Mouse (Mus musculus) central nervous system, embryonic 18 days (tissue): Measurements from ENCODE around the gene Cd2bp2. TPM values are rescaled to one million over a fixed set of nuclear protein-coding genes. Genes with fewer than 3 reads are reported as not detected.

ENCODE experiments used
- polyA plus RNA-seq: library from polyadenylated mRNA; depleted of rRNA; stranded (reverse); fragments of >200 nt; gene quantifications from 2 replicates; pipeline ENCODE4 v1.2.3, GENCODE M21; 2012; rRNA removed

The Cd2bp2 gene
- 112 and 116 TPM in 2 replicates for polyA plus RNA-seq

DNA sequence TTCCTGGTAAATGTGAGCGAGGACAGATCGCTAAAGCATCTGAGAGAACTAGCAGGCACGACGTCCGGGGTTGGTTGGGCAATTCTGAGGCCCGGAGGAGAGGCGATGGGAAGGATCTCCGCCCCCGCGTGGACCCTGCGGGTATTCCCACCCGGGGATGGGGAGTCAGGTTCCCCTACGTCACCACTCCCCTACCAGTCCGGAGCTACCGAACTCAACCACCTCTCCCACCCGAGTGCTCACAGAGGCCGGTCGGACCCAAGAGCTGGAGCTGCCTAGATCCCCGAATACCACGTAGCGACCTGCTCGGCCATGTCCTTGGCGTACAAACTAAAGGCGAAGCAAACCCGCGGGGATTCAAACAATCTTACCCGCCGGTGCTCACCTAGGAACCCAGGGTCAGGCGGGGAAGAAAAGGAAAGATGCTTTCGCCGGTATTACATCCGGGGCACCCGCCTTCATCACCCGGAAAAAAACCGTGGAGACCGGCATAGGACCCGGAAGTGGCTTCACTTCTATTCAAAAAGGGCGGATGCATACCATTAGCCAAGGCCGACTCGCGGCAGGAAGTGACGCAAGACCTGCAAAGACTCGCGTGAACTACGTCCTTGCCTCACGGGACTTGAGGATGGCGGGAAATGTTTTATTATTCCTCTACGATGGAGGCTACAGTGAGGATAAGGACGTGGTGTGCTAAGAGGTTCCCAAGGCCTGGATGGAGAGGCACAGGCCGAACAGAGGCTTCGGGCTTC lies at the start of gene Cd2bp2:
TSS of gene Cd2bp2 (minus strand) at position 507 of the 752 bp plus-strand sequence.

DNA sequence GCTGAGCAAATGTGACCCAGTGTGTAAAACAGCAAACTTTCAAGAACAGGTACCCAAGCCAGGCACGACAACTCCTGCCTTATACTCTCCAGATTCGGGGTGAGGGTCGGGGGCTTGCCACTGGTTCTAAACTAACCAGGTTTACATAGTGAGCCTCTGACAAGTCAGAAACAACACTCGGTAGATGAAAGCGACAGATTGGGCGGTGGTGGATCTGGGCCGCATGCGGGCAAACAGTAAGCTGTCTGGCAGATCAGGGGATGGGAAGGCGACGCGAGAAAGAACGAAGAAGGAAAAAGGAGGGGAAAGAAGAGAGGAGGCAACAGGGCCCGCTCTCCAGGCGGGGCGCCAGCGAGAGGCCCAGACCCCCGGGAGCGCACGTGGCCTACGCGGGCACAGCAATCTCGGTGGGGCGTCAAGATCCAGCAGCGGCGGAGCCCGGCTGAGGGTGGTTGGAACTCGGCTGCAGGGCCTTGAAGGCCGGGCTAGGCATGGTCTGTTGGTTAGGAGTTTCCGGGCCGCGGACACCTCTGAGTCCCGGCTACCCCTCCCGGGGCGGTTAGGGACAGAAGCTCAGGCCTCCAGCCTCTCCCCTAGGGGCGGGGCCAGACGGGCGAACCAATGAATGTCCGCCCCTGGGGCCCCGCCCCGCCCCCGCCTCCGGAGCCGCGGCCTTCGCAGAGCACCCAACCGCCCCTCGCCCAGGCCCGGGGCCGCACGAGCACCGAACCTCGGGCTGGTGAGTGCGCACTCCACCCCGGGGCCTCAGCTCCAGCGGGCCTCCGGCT lies 48.2 kb upstream of the Cd2bp2 start, which contains the start of gene Zfp771:
TSS of gene Zfp771 (plus strand) at position 405 of the 788 bp plus-strand sequence.

DNA sequence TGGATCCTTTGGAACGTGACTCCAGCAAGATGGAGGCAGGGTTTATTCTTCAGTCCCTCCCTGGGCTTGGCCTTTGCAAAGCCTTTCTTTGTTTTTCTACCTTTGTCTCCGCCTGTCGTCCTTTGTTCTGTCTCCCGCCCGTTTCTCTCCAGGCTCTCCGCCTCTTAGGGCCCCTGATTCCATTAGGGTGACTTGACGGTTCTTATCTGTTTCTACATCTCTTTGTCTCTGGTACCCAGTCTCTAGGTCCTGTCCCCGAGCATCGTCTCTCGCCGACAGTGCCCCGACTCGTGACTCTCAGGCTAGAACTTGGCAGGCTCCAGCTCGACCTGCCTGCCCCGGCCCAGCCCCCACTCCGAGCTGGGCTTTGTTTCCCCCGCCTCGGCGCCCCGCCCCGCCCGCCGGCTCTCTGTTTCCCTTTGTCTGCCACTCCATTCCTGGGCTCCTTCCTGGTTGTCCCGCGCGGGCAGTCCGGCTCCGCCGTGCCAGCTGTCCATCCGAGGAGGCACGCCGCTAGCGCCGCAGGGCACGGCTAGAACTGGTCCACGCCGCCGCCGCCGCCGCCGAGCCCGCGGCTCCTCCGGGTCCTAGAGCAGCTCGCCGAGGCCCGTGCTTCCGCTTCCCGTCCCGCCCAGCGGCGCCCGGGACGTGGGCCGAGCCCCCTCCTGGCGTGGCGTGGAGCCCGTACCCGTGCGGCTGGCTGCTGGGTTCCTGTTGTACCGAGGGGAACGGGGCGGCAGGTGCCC lies 36.9 kb upstream of the Cd2bp2 start, which contains the start of the genes Zfp553 and Sept1:
TSS of gene Zfp553 (plus strand) at position 440 of the 746 bp plus-strand sequence.
TSS of gene Sept1 (minus strand) at position 509 of the 746 bp plus-strand sequence.

DNA sequence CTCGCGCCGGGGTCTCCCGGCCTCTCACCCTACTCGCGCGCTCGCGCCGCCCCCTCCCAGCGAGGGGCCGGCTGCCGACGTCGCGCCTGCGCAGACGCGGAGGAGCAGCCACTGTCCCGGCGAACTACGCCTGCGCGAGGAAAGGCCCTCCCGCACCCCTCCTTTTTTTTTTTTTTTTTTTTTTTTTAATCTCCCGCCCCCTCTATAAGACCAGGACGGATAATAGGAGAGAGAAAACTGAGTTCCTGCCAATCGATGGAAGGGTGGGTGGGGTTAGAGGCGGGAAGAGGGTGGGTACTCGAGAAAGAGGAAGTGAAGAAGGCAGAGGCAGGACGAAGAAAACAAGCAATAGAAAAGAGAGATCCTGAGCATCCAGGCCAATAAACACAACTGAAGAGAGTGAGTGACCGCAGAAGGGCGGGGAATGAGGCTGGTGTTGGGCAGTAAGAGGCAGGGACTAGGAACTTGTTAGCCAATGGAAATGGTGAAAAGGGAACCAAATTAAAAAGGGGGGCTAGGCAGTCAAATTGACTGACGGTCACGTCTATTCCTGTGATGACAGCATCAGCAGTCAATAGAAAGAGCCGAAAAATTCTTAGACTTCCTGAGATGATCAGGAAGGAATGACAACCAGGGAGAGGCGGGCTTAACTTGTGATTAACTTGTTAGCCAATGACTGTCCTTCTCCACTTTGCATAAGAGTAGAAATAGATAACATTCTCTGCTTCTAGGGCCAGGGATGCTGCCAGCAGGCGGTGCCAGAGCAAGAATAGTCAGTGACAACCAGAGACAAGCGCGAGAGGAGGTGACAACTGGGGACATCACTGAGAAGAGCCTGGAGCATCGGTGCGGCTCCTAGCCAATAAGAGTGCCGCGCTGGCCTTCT lies 12.9 kb upstream of the Cd2bp2 start, which contains the start of gene Mylpf:
TSS of gene Mylpf (plus strand) at position 338 of the 886 bp plus-strand sequence.

DNA sequence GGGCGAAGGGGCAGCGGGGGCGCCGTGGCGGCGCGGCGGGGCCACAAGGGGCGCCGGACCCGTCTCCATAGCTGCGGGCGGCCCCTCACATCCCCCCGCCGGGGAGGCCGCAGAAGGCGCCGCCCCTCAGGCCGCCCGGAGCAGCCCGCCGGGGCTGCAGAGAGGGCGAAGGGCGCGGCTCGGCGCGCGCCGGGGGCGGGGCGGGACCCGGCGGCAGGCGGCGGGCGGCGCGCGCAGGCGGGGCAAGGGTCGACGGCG lies 12.4 kb upstream of the Cd2bp2 start, which contains the start of gene Tbc1d10b:
TSS of gene Tbc1d10b (minus strand) at position 174 of the 258 bp plus-strand sequence.

Other genes starting within 250 kb of the Cd2bp2 start
- 29.9 TPM in 2 replicates for gene Asphd1, start 246.5 kb downstream of the Cd2bp2 start, polyA plus RNA-seq
- gene Sez6l2, start 245.5 kb downstream of the Cd2bp2 start, polyA plus RNA-seq = 94.9 and 108 TPM in 2 replicates
- gene Cdipt, start 220.1 kb downstream of the Cd2bp2 start, polyA plus RNA-seq = 150 and 151 TPM in 2 replicates
- 0.73 and 1.1 TPM in 2 replicates for gene Cdiptos, start 220.0 kb downstream of the Cd2bp2 start, polyA plus RNA-seq
- 4.1 and 4.6 TPM in 2 replicates for gene Mvp, start 181.4 kb downstream of the Cd2bp2 start, polyA plus RNA-seq
- 0.98 and 1.4 TPM in 2 replicates for gene Pagr1b, start 179.6 kb downstream of the Cd2bp2 start, polyA plus RNA-seq
- 9.1 and 18.9 TPM in 2 replicates for gene Pagr1a, start 178.7 kb downstream of the Cd2bp2 start, polyA plus RNA-seq
- gene Gm42742, start 175.0 kb downstream of the Cd2bp2 start, polyA plus RNA-seq = 90.1 and 95.0 TPM in 2 replicates
- gene Prrt2, start 174.8 kb downstream of the Cd2bp2 start, polyA plus RNA-seq = 122 and 134 TPM in 2 replicates
- gene Maz, start 169.0 kb downstream of the Cd2bp2 start, polyA plus RNA-seq = 223 and 252 TPM in 2 replicates
- 12.1 and 14.6 TPM in 2 replicates for gene Kif22, start 153.6 kb downstream of the Cd2bp2 start, polyA plus RNA-seq
- 0.20 TPM in 1 of 2 replicates, not detected in the other for gene Zg16, start 108.7 kb downstream of the Cd2bp2 start, polyA plus RNA-seq
- 1.6 and 1.7 TPM in 2 replicates for gene AI467606, start 104.7 kb downstream of the Cd2bp2 start, polyA plus RNA-seq
- gene Qprt, start 73.8 kb downstream of the Cd2bp2 start, polyA plus RNA-seq = 0.63 and 1.0 TPM in 2 replicates
- gene Spn, start 58.2 kb downstream of the Cd2bp2 start, polyA plus RNA-seq = 0.06 and 0.08 TPM in 2 replicates
- gene Tbc1d10b, start 12.4 kb upstream of the Cd2bp2 start, polyA plus RNA-seq = 57.6 and 57.8 TPM in 2 replicates
- 1.7 and 214 TPM in 2 replicates for gene Mylpf, start 12.8 kb upstream of the Cd2bp2 start, polyA plus RNA-seq
- 26.0 and 27.8 TPM in 2 replicates for gene Zfp553, start 37.0 kb upstream of the Cd2bp2 start, polyA plus RNA-seq
- gene Sept1, start 37.1 kb upstream of the Cd2bp2 start, polyA plus RNA-seq = 14.8 and 15.4 TPM in 2 replicates
- gene Zfp771, start 48.2 kb upstream of the Cd2bp2 start, polyA plus RNA-seq = 96.1 and 100 TPM in 2 replicates
- 87.3 and 95.0 TPM in 2 replicates for gene Dctpp1, start 64.7 kb upstream of the Cd2bp2 start, polyA plus RNA-seq
- gene Sephs2, start 78.0 kb upstream of the Cd2bp2 start, polyA plus RNA-seq = 28.4 and 29.9 TPM in 2 replicates
- gene Itgal, start 100.2 kb upstream of the Cd2bp2 start, polyA plus RNA-seq = 0.47 and 0.57 TPM in 2 replicates
- gene Zfp768, start 149.5 kb upstream of the Cd2bp2 start, polyA plus RNA-seq = 26.9 and 27.0 TPM in 2 replicates
- gene Zfp747, start 180.0 kb upstream of the Cd2bp2 start, polyA plus RNA-seq = 6.8 and 7.0 TPM in 2 replicates
- 3.2 and 3.4 TPM in 2 replicates for gene 9130019O22Rik, start 191.1 kb upstream of the Cd2bp2 start, polyA plus RNA-seq
- 5.2 and 5.5 TPM in 2 replicates for gene E430018J23Rik, start 197.6 kb upstream of the Cd2bp2 start, polyA plus RNA-seq
- gene Zfp764, start 210.8 kb upstream of the Cd2bp2 start, polyA plus RNA-seq = 3.9 and 4.6 TPM in 2 replicates
- 17.7 and 18.9 TPM in 2 replicates for gene Zfp688, start 226.0 kb upstream of the Cd2bp2 start, polyA plus RNA-seq